Mouse (Mus musculus) embryonic facial prominence, embryonic 15.5 days (tissue): Measurements from ENCODE around the gene Chst5. TPM values are rescaled to one million over a fixed set of nuclear protein-coding genes. Genes with fewer than 3 reads are reported as not detected.
A peak's percentile ranks its signal among the peaks of the same experiment; 100 is the strongest.

Experiments used
- ATAC-seq: fragments of 200-750 bp; cut with Nextera tagmentation; 2 replicates; pipeline ENCODE4 v1.8.0; 2017; ENCODE audit warnings: low read depth, moderate TSS enrichment; ENCODE audit not compliant: insufficient number of reproducible peaks, low FRiP score, low TSS enrichment
- H3K27ac ChIP-seq: fragments of 300-500 bp; sonication (generic); replicated peaks from 2 replicates; pipeline ENCODE4 v1.5.1; 2015; ENCODE audit warnings: mild to moderate bottlenecking, inconsistent platforms
- H3K27me3 ChIP-seq: fragments of 300-500 bp; sonication (generic); 2 replicates; pipeline ENCODE4 v1.6.1; 2015; ENCODE audit warnings: inconsistent platforms
- H3K36me3 ChIP-seq: fragments of 300-500 bp; sonication (generic); 2 replicates; pipeline ENCODE4 v1.6.1; 2015; ENCODE audit warnings: mild to moderate bottlenecking, inconsistent platforms
- H3K4me1 ChIP-seq: fragments of 300-500 bp; sonication (generic); 2 replicates; pipeline ENCODE4 v1.6.1; 2015; ENCODE audit warnings: inconsistent platforms
- H3K4me2 ChIP-seq: fragments of 300-500 bp; sonication (generic); replicated peaks from 2 replicates; pipeline ENCODE4 v1.6.1; 2015; ENCODE audit warnings: mild to moderate bottlenecking, inconsistent platforms
- H3K4me3 ChIP-seq: fragments of 300-500 bp; sonication (generic); replicated peaks from 2 replicates; pipeline ENCODE4 v1.5.1; 2015; ENCODE audit warnings: mild to moderate bottlenecking, inconsistent platforms
- H3K9ac ChIP-seq: fragments of 300-500 bp; sonication (generic); 2 replicates; pipeline ENCODE4 v1.6.1; 2015; ENCODE audit warnings: inconsistent platforms
- H3K9me3 ChIP-seq: fragments of 300-500 bp; sonication (generic); replicated peaks from 2 replicates; pipeline ENCODE4 v1.6.1; 2016; ENCODE audit warnings: inconsistent platforms
- WGBS: fragments of 180-500 bp; shearing (Covaris S2); methylation state at CpG from one replicate; pipeline ENCODE4 v1.1.7; 2015; 5-methylcytosine and 5-hydroxymethylcytosine counted together
- polyA plus RNA-seq: library from polyadenylated mRNA; unstranded; fragments of >200 nt; fragmentation: Nextera tagmentation; extraction: Ambion mirVana; gene quantifications from 2 replicates; pipeline ENCODE4 v1.2.1, GENCODE M21; 2015

Gene Chst5
- polyA plus RNA-seq, 1 experiment from 2014 or later = 5.8 TPM

GRCm38 (mm10) chr8:111890911-111891303 is 19.3 kb downstream of the Chst5 start:
- Histone ChIP-seq H3K9me3 (no peaks in the 10 kb centered on the region), H3K4me3 (no peak overlapping the region), H3K9ac (no peak overlapping the region), H3K27me3 (peaks cover 32% of the 10 kb centered on the region), H3K4me2 (no peak overlapping the region), H3K27ac (no peak overlapping the region), H3K36me3 (no peaks in the 10 kb centered on the region), H3K4me1 (peaks cover 18% of the 10 kb centered on the region)
- no peak for ATAC-seq
- 61% methylated on average over 6 of the region's 6 CpGs for WGBS

GRCm38 (mm10) chr8:111889931-111890910 is 20.0 kb downstream of the Chst5 start:
- Histone ChIP-seq H3K4me3 (peak overlapping the region; percentile 26), H3K9ac (no peak overlapping the region), H3K4me2 (peak overlapping the region; percentile 46), H3K4me1 (peaks cover 18% of the 10 kb centered on the region), H3K36me3 (no peaks in the 10 kb centered on the region), H3K27me3 (peaks cover 32% of the 10 kb centered on the region), H3K27ac (no peak overlapping the region), H3K9me3 (no peaks in the 10 kb centered on the region)
- 13% methylated on average over 86 of the region's 86 CpGs for WGBS
- no peak for ATAC-seq

- H3K4me3 ChIP-seq = no peak overlapping the region
- no peak overlapping the region for H3K27ac ChIP-seq
- H3K4me1 ChIP-seq = peaks cover 18% of the 10 kb centered on the region
- H3K27me3 ChIP-seq = peaks cover 32% of the 10 kb centered on the region
- no peak overlapping the region for H3K4me2 ChIP-seq
- H3K9me3 ChIP-seq = no peaks in the 10 kb centered on the region
- H3K36me3 ChIP-seq = no peaks in the 10 kb centered on the region
- 15% methylated on average over 7 of the region's 7 CpGs for WGBS
- peak; percentile 45; the same call in 1 of the 2 replicates for ATAC-seq
- H3K9ac ChIP-seq = no peak overlapping the region
These were observed 22.1 kb downstream of the Chst5 start for GRCm38 (mm10) chr8:111888091-111888650.

GRCm38 (mm10) chr8:111887479-111887878 is 22.8 kb downstream of the Chst5 start:
- H3K27ac ChIP-seq = no peak overlapping the region
- H3K9ac ChIP-seq = no peak overlapping the region
- peaks cover 32% of the 10 kb centered on the region for H3K27me3 ChIP-seq
- peaks cover 18% of the 10 kb centered on the region for H3K4me1 ChIP-seq
- H3K4me3 ChIP-seq = no peak overlapping the region
- H3K9me3 ChIP-seq = no peaks in the 10 kb centered on the region
- ATAC-seq = no peak
- no peak overlapping the region for H3K4me2 ChIP-seq
- 81% methylated on average over 1 of the region's 1 CpGs for WGBS
- no peaks in the 10 kb centered on the region for H3K36me3 ChIP-seq

- WGBS = 84% methylated on average over 4 of the region's 4 CpGs
- Histone ChIP-seq H3K27me3 (no peaks in the 10 kb centered on the region), H3K9me3 (no peaks in the 10 kb centered on the region), H3K4me3 (no peak overlapping the region), H3K9ac (no peak overlapping the region), H3K36me3 (no peaks in the 10 kb centered on the region), H3K4me2 (no peak overlapping the region), H3K27ac (no peak overlapping the region), H3K4me1 (peaks cover 6% of the 10 kb centered on the region)
- no peak for ATAC-seq
These were observed 26.6 kb downstream of the Chst5 start for GRCm38 (mm10) chr8:111883615-111884014.

GRCm38 (mm10) chr8:111881591-111881990 is 28.7 kb downstream of the Chst5 start:
- H3K4me1 ChIP-seq = no peaks in the 10 kb centered on the region
- ATAC-seq = no peak
- H3K4me3 ChIP-seq = no peak overlapping the region
- 0% methylated on average over 2 of the region's 2 CpGs for WGBS
- H3K36me3 ChIP-seq = no peaks in the 10 kb centered on the region
- no peak overlapping the region for H3K27ac ChIP-seq
- no peak overlapping the region for H3K4me2 ChIP-seq
- H3K27me3 ChIP-seq = no peaks in the 10 kb centered on the region
- H3K9ac ChIP-seq = no peak overlapping the region
- H3K9me3 ChIP-seq = no peaks in the 10 kb centered on the region

- H3K4me1 ChIP-seq = peaks cover 8% of the 10 kb centered on the region
- H3K4me2 ChIP-seq = no peak overlapping the region
- H3K36me3 ChIP-seq = no peaks in the 10 kb centered on the region
- H3K9ac ChIP-seq = no peak overlapping the region
- ATAC-seq = no peak
- no peaks in the 10 kb centered on the region for H3K27me3 ChIP-seq
- H3K27ac ChIP-seq = no peak overlapping the region
- 72% methylated on average over 9 of the region's 9 CpGs for WGBS
- H3K4me3 ChIP-seq = no peak overlapping the region
- no peaks in the 10 kb centered on the region for H3K9me3 ChIP-seq
These were observed 32.5 kb downstream of the Chst5 start for GRCm38 (mm10) chr8:111877711-111878110.

- Histone ChIP-seq H3K9ac (peak within 1 kb of the TSS; percentile 68), H3K9me3 (no peaks in the 10 kb centered on the region), H3K27me3 (no peaks in the 10 kb centered on the region), H3K4me1 (peaks cover 8% of the 10 kb centered on the region), H3K4me2 (peak within 1 kb of the TSS; percentile 67), H3K4me3 (peak within 1 kb of the TSS; percentile 91), H3K36me3 (no peaks in the 10 kb centered on the region), H3K27ac (peak within 1 kb of the TSS; percentile 89)
- peak; percentile 98 for ATAC-seq
- 1% methylated on average over 53 of the region's 53 CpGs for WGBS
These were observed 33.8 kb downstream of the Chst5 start, which contains the start of gene Tmem170 for GRCm38 (mm10) chr8:111876355-111876948. TSS of gene Tmem170 (minus strand) at chr8:111876750.

- H3K9me3 ChIP-seq = no peaks in the 10 kb centered on the region
- H3K4me3 ChIP-seq = peak overlapping the region; percentile 91
- H3K27me3 ChIP-seq = no peaks in the 10 kb centered on the region
- peak overlapping the region; percentile 68 for H3K9ac ChIP-seq
- ATAC-seq = no peak; the same call in 1 of the 2 replicates
- WGBS = 17% methylated on average over 9 of the region's 9 CpGs
- peak overlapping the region; percentile 89 for H3K27ac ChIP-seq
- no peaks in the 10 kb centered on the region for H3K36me3 ChIP-seq
- peaks cover 8% of the 10 kb centered on the region for H3K4me1 ChIP-seq
- peak overlapping the region; percentile 67 for H3K4me2 ChIP-seq
These were observed 34.5 kb downstream of the Chst5 start for GRCm38 (mm10) chr8:111875758-111876157.

- no peak for ATAC-seq
- Histone ChIP-seq H3K27me3 (no peaks in the 10 kb centered on the region), H3K9me3 (no peaks in the 10 kb centered on the region), H3K27ac (no peak overlapping the region), H3K9ac (no peak overlapping the region), H3K4me1 (peaks cover 8% of the 10 kb centered on the region), H3K4me3 (no peak overlapping the region), H3K4me2 (no peak overlapping the region), H3K36me3 (peaks cover 9% of the 10 kb centered on the region; the same call in 1 of the 2 replicates)
- WGBS = 84% methylated on average over 3 of the region's 3 CpGs
These were observed 39.0 kb downstream of the Chst5 start for GRCm38 (mm10) chr8:111871278-111871677.

- no peaks in the 10 kb centered on the region for H3K9me3 ChIP-seq
- H3K4me1 ChIP-seq = peaks cover 3% of the 10 kb centered on the region
- ATAC-seq = no peak
- H3K27me3 ChIP-seq = no peaks in the 10 kb centered on the region
- H3K9ac ChIP-seq = no peak overlapping the region
- 91% methylated on average over 3 of the region's 3 CpGs for WGBS
- H3K36me3 ChIP-seq = peaks cover 15% of the 10 kb centered on the region; the same call in 1 of the 2 replicates
- H3K4me3 ChIP-seq = no peak overlapping the region
- H3K27ac ChIP-seq = no peak overlapping the region
- H3K4me2 ChIP-seq = no peak overlapping the region
These were observed 39.9 kb downstream of the Chst5 start for GRCm38 (mm10) chr8:111870379-111870778.
